Mouse (Mus musculus) liver (tissue): Measurements from ENCODE around the gene Cela1.

ENCODE experiments used
- DNase-seq: peaks from one replicate; pipeline ENCODE4 v3.0.0-alpha.2; 2020; ENCODE audit warnings: mixed read lengths

The Cela1 gene

DNA sequence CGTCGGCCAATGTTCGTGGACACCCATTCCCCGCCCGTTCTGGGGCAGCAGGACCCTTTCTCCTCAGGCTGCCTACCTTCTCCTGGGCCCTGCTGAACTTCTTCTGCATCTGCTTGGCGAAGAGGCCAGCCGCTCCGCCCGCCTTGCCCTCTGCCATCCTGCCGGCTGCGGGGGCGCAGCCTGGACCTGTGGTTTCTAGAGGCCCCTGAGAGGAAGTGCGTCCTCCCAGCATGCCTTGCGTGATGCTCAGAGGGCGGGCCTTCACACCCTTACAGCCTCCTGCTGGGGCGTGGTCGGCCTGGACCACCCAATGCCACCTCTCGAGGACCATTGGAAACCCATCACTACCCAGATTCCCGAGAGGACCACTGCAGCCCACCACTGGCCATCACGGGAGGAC lies 18.4 kb downstream of the Cela1 start, which contains the start of gene Bin2:
Gene Bin2, minus strand, starts transcription at position 217 of the 400 bp plus-strand sequence.
- DNase-seq = peak; percentile 78

DNA sequence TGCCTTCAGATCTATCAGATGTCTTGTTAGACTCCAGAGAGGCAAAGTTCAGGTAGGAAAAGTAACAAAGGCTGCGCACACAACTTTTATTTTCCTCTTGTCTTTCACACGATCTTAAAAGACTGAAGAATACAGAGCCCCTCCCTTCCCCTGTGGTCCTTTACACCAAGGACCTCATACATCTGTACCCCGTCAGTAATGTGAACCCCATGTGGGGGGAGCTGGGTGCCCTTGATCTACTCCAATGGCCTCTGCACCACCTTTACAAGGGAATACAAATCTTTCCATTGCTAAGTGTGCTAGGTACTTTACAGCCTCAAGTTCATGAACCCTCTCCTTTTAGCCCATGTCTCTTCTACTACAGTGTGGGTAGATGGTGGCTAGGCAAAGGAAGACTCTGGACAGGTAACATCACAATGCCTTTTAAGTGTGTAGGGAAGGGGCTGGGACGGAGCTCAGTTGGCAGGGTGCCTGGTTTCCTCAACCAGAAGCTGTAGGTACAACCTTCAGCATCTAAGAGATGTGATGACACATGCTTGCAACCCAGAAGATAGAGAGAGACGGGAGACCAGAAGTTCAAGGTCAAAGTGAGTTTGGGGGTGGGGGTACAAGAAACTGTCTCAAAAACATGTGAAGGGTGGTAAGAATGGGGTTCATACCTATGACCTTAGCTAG lies 19.7 kb downstream of the Cela1 start:
- no peak for DNase-seq

- no peak for DNase-seq
Measured at GRCm38 (mm10) chr15:100667420-100667819, 20.3 kb downstream of the Cela1 start.

DNA sequence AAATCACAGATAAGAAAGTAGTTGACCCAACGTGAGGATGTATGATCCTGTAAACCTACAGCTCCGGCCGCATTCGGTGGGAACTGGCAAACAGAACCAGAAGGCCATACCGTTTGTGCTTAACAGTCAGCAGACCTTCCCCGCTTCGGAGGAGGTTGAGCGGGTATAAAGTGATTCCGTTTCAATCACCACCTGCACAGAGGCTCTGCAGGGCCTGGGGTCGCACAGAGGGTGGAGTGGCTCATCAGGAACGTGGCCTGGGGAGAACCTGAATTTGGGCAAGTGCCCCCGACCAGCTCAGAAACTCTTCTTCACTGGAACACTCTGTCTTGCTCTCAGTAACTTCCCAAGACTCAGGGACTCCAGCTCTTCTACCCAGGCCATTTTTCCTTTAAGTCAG lies 20.9 kb downstream of the Cela1 start:
- DNase-seq = no peak

- peak; percentile 50 for DNase-seq
Measured at GRCm38 (mm10) chr15:100666219-100666696, 21.5 kb downstream of the Cela1 start.

- no peak for DNase-seq
Measured at GRCm38 (mm10) chr15:100665411-100666218, 22.1 kb downstream of the Cela1 start.

DNA sequence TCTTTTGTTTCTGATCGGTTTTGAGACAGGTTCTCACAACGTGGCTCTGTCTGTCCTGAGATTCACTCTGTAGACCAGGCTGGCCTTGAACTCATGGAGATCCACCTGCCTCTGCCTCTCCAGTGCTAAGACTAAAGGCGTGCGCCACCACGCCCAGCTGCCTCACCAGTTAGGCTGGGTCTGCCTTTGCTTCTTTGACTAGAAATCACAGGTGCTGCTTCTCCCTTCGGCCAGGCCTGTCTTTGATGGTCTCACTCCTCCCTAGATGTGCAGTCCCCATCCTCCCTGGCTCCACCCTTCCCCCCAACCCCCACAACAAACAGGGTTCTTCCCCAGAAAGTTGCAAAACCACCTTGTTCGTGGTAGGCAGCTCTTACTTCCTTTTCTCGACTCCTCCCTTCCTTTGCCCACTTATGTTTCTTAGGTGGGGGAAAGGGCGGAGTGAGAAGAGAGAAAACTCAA lies 22.9 kb downstream of the Cela1 start:
- DNase-seq = peak; percentile 28

- no peak for DNase-seq
Measured at GRCm38 (mm10) chr15:100660805-100661204, 26.9 kb downstream of the Cela1 start.

- DNase-seq = no peak
Measured at GRCm38 (mm10) chr15:100660306-100660705, 27.4 kb downstream of the Cela1 start.

DNA sequence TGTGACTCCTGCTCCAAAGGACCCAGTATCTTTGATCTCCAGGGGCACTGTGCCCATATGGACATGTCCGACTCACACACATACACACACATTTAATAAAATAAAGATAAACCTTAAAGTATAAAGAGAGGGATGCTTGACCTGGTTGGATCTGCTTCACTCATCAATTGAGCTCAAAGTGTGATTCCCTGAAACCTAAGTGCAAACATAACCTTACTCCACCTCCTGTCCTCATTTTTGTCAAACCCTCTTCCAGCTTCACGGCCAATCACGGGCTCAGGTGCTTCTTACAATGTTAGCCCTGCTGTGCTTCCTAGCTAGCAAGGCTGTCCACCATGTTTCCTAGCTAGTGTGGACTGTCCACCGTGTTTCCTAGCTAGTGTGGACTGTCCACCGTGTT lies 32.5 kb downstream of the Cela1 start:
- no peak for DNase-seq

DNA sequence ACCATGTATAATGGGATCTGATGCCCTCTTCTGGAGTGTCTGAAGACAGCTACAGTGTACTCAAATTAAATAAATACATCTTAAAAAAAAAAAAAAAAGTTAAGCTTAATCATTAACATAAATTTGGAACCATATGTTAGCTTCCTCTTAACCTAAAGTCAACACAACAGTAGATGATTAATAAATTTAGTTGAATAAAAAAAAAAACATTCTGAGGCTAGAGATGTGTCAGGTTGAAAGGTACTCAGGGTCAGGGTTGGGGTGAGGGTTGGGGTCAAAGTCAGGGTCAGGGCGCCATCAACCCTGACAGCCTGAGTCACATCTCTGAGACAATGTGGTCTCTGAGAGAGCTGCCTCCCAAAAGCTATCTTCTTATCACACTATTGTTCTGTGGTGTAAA lies 33.5 kb downstream of the Cela1 start:
- DNase-seq = no peak

DNA sequence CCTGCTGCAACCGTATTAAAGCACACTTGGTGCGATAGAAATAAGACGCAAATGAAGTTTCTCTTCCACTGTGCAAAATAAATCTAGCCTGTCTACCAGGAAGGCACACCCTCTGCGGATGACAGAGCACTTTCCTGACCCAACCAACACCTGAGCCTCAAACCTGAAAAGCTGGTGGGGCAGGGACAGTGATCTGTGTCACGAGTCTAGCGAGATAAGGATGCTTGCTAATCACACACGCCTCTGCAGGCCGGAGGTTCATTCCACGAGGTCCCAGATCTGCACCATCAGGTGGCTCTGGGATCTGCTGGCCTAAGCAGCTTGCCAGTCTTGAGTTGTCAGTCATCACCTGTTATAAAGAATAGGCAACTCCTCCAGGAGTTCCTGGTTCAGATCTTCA lies 36.1 kb downstream of the Cela1 start:
- peak; percentile 18 for DNase-seq

DNA sequence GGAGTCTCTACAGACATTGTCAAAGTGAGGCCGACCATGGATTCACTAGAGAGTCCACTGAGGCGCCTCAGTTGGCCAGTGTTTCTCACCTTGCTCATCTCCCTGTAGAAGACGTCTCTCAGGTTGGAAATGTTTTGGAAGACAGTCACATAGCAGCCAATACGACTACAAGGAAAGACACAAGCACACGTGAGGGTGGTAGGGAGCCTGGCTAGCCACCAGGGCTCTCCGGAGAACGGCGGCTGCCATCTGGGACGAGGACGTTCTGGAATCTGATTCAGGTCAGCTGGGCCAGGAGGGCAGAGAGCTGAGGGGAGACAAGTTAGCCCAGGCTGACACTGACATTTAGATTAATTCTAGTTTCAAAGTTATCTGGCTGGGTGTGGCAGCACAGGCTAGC lies 37.6 kb downstream of the Cela1 start:
- no peak for DNase-seq

DNA sequence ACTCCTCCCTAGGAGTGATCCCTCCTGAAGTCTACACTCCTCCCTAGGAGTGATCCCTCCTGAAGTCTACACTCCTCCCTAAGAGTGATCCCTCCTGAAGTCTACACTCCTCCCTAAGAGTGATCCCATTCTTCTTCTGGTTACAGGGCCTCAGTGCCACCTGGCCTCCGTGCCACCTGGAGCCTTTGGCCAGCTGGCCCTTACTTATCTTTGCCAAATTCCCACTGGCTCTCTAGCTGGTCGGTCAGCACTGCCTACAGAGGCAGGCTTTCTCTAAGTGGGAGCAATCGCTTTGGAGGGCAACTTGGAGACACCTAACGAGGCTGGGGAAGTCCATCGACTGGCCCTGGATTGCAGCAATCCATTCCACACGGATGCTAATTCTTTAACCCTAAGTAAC lies 41.6 kb downstream of the Cela1 start:
- no peak for DNase-seq

DNA sequence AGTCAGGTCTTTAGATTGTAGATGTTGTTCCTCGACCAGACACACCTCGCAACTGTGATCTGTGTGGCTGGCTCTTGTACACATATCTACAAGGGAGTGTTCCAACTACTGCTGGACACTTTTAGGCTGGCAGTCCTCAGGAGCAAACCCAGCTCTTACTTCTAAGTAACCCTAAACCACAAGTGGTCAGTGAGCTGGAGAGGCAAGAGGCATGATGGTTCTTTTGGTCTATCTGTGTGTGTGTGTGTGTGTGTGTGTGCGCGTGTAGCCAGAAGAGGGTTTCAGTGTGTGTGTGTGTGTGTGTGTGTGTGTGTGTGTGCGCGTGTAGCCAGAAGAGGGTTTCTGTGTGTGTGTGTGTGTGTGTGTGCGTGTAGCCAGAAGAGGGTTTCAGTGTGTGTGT lies 45.3 kb downstream of the Cela1 start:
- no peak for DNase-seq

GRCm38 (mm10) chr15:100641226-100641810 lies 46.4 kb downstream of the Cela1 start:
- DNase-seq = no peak

DNA sequence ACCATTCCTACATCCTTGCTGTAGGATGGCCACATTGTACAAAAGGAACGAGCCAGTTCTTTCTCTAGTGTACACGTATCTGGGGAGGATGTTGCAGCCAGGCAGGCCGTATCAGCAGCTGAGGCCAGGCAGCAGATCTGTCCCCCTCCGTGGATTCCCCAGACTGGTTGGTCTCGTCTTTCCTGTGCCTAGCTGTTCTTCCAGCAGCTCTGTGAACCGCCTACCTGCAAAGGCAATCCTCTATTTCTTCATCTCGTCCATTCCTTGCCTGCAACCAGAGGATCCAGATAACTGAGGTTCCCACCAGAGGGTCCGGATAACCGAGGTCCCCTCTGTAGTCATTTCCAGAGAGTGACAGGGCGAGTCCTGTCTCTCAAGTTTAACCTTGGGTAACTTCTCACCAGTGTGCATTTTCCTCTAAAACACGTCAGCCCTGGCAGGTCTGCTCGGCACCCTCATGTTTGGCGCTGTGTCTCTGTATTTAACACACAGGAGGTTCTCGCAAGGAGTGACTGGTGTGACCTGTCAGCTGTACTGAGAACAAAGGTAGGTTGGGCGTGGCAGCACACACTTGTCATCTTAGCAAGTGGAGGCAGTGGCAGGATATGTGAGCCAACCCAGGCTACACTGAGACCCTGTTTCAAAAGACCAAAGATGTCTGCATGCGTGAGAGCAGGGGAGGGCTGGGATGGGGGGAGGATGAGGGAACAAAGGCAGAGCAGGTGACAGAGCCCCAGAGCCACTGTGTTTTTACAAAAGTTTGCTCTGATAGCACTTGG lies 47.6 kb downstream of the Cela1 start:
- no peak for DNase-seq

DNA sequence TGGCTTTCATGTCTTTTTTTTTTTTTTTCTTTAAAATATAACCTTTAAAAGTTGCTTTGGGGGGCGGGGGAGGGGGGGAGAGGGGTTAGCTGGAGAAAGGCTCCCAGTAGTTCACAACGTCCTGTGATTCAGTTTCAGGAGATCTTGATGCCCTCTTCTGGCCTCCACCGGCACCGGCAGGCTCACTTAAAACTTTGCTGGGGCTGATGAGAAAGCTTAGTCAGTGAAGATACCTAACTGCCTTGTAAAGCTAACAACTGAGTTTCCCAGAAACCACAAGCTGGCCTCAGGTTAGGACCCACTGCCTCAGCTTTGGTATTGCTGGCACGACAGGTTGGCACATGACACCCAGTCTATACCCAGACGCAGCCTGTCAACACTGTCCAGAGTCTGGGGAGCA lies 50.1 kb downstream of the Cela1 start:
- DNase-seq = peak; percentile 24

DNA sequence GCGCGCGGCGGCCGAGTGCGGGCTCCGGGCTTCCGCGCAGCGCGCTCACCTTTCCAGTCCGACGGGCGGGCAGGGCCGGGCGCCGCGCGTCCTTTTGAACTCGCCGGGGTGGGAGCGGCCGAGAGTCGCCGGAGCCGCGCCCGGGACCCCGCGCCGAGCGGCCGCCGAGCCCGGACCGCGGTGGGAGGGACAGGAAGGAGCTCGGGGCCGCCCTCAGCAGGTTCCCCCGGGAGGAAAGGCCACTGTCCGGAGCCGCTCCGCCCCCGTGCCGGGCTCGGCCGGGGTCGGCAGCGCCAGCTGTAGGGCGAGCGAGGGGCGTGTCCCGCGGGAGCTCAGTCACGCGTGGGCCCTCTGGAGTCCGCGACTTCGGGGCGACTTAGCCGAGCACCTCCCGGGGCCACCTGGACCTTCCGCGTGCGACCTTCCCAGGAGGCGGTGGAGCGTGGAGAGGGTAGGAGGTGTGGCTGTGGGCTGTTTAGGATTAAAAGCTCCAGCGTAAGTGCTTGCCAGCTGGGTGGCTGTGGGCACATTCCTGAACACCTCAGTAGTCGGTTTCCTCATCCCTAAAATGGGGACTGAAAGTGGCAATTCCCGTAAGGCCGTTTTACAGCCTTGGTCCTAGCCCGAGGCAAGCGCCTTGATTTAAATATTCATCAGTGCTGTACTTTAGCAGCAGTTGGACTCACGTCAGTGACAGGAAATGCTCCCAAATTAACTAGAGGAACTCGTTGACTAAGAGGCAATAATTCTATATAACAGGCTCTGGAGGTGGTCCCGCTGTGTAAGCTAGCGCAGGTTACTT lies 50.8 kb downstream of the Cela1 start, which contains the start of gene Smagp:
Gene Smagp, minus strand, starts transcription at position 241 of the 802 bp plus-strand sequence.
- peak; percentile 35 for DNase-seq

GRCm38 (mm10) chr15:100635851-100636645 lies 51.7 kb downstream of the Cela1 start:
- no peak for DNase-seq

GRCm38 (mm10) chr15:100635239-100635638 lies 52.5 kb downstream of the Cela1 start:
- DNase-seq = no peak
